Mouse (Mus musculus) stomach, postnatal 0 days (tissue): Measurements from ENCODE around the gene Mmp2. TPM values are rescaled to one million over a fixed set of nuclear protein-coding genes. Genes with fewer than 3 reads are reported as not detected.

ENCODE experiments used
- ATAC-seq: fragments of 200-750 bp; cut with Nextera tagmentation; 2 replicates; pipeline ENCODE4 v1.8.0; 2017; ENCODE audit not compliant: low FRiP score, low TSS enrichment
- DNase-seq: peaks from one replicate; pipeline ENCODE4 v3.0.0-alpha.2; 2016; ENCODE audit warnings: low spot score
- H3K27ac ChIP-seq: fragments of 300-500 bp; sonication (generic); replicated peaks from 2 replicates; pipeline ENCODE4 v1.5.1; 2014; ENCODE audit warnings: mild to moderate bottlenecking, control low read depth
- H3K27me3 ChIP-seq: fragments of 300-500 bp; sonication (generic); 2 replicates; pipeline ENCODE4 v1.6.1; 2014; ENCODE audit warnings: low read length; ENCODE audit not compliant: control insufficient read depth, insufficient read depth
- H3K36me3 ChIP-seq: fragments of 300-500 bp; sonication (generic); 2 replicates; pipeline ENCODE4 v1.6.1; 2014; ENCODE audit warnings: low read length, mixed read lengths; ENCODE audit not compliant: control insufficient read depth, insufficient read depth
- H3K4me1 ChIP-seq: fragments of 300-500 bp; sonication (generic); replicated peaks from 2 replicates; pipeline ENCODE4 v1.6.1; 2014; ENCODE audit warnings: antibody characterized with exemption; ENCODE audit not compliant: control insufficient read depth, insufficient read depth
- H3K4me2 ChIP-seq: fragments of 300-500 bp; sonication (generic); replicated peaks from 2 replicates; pipeline ENCODE4 v1.6.1; 2014; ENCODE audit warnings: low read depth, mild to moderate bottlenecking, control low read depth, moderate library complexity
- H3K4me3 ChIP-seq: fragments of 300-500 bp; sonication (generic); 2 replicates; pipeline ENCODE4 v1.5.1; 2014; ENCODE audit warnings: low read depth, low read length, control low read depth
- H3K9ac ChIP-seq: fragments of 300-500 bp; sonication (generic); 2 replicates; pipeline ENCODE4 v1.6.1; 2014; ENCODE audit warnings: mild to moderate bottlenecking, low read length, control low read depth, mixed read lengths
- H3K9me3 ChIP-seq: fragments of 300-500 bp; sonication (generic); 2 replicates; pipeline ENCODE4 v1.6.1; 2016; ENCODE audit warnings: low read length; ENCODE audit not compliant: control insufficient read depth
- CTCF ChIP-seq: IDR thresholded peaks from 2 replicates; pipeline ENCODE4 v1.5.1; 2016; ENCODE audit warnings: antibody characterized with exemption, low read depth, mild to moderate bottlenecking, moderate library complexity
- EP300 ChIP-seq: optimal IDR thresholded peaks from 2 replicates; pipeline ENCODE3; 2016; ENCODE audit warnings: antibody characterized with exemption
- WGBS: fragments of 180-500 bp; shearing (Covaris S2); extraction: QIAGEN DNeasy Blood & Tissue Kit; methylation state at CpG from one replicate; pipeline ENCODE4 v1.1.7; 2014; 5-methylcytosine and 5-hydroxymethylcytosine counted together
- polyA plus RNA-seq: library from polyadenylated mRNA; unstranded; fragments of >200 nt; fragmentation: Nextera tagmentation; extraction: Ambion mirVana; gene quantifications from 2 replicates; pipeline ENCODE4 v1.2.1, GENCODE M21; 2015

The Mmp2 gene
- polyA plus RNA-seq, 1 experiment from 2014 or later: 80.4 TPM

DNA sequence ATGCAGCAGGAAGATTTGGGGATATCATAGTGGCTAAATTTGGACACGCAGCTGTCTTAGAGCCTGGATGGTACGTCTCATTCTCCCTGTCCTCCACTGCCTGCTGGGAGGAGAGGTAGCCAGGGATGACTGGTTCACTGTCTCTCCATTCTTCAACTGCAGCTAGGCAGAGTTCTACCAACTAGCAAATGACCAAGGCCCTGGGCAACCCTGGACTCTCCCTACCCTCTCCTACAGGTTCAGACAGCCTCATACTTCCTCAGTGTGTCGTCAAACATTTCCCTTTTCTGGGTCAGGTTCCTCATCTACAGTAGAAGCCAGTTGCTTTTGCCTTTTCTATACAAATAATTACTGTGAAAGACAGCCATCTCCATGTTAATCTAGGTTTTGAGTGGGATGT, 27.6 kb downstream of the Mmp2 start:
- whole genome bisulfite sequencing: 69% methylated on average over 3 of the region's 3 CpGs
- peaks cover 2% of the 10 kb centered on the region for H3K4me1 ChIP-seq
- H3K9me3 ChIP-seq: no peaks in the 10 kb centered on the region
- H3K4me2 ChIP-seq: peak overlapping the region; percentile 92
- H3K9ac ChIP-seq: no peak overlapping the region
- no peak for ATAC-seq
- no peak overlapping the region for H3K27ac ChIP-seq
- H3K27me3 ChIP-seq: no peaks in the 10 kb centered on the region
- TF ChIP-seq CTCF (no peak), EP300 (no peak)
- peak overlapping the region; percentile 65; the same call in 1 of the 2 replicates for H3K4me3 ChIP-seq
- no peak for DNase-seq
- no peaks in the 10 kb centered on the region for H3K36me3 ChIP-seq

DNA sequence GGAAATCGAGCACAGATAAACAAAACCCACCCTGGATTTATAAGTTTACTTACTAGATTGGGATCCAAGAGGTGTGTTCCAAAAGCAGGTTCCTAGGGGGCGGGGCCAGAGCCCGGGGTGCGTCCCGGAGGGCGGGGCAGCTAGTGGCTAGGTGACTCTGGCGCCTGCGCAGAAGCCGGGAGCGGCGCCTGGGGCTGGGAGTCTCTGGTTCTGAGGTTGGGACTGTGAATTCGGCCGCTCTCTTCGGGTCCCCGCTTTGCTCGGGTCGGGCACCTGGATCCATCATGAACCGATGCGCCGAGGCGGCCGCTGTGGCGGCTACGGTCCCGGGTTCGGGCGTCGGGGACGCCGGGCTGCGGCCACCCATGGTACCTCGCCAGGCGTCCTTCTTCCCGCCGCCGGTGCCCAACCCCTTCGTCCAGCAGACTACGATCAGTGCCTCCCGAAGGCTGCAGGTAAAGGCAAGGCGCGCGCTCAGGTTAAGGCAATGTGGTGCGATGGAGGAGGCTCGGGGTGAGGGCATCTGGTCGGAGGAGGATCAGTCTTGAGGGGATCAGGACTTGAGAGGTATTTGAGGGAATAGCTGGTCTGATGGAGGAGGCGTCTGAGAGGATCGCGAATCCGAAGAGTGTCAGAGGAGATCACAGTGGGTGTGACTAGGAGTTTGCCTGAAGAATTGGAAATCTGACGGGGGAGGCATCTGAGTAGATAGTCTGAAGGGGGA, 28.2 kb downstream of the Mmp2 start, which contains the start of gene Lpcat2:
TSS of gene Lpcat2 (plus strand) at position 169 of the 724 bp plus-strand sequence.
- Histone ChIP-seq H3K4me3 (peak within 1 kb of the TSS; percentile 65), H3K36me3 (no peaks in the 10 kb centered on the region), H3K4me2 (peak within 1 kb of the TSS; percentile 92), H3K9me3 (no peaks in the 10 kb centered on the region), H3K27ac (peak within 1 kb of the TSS; percentile 56; the same call in 1 of the 2 replicates), H3K9ac (peak within 1 kb of the TSS; percentile 72), H3K27me3 (no peaks in the 10 kb centered on the region), H3K4me1 (peaks cover 2% of the 10 kb centered on the region; the same call in 1 of the 2 replicates)
- 1% methylated on average over 49 of the region's 50 CpGs for WGBS
- DNase-seq (peak; percentile 94), ATAC-seq (peak; percentile 88)
- no peak for TF ChIP-seq EP300
- no peak for TF ChIP-seq CTCF

DNA sequence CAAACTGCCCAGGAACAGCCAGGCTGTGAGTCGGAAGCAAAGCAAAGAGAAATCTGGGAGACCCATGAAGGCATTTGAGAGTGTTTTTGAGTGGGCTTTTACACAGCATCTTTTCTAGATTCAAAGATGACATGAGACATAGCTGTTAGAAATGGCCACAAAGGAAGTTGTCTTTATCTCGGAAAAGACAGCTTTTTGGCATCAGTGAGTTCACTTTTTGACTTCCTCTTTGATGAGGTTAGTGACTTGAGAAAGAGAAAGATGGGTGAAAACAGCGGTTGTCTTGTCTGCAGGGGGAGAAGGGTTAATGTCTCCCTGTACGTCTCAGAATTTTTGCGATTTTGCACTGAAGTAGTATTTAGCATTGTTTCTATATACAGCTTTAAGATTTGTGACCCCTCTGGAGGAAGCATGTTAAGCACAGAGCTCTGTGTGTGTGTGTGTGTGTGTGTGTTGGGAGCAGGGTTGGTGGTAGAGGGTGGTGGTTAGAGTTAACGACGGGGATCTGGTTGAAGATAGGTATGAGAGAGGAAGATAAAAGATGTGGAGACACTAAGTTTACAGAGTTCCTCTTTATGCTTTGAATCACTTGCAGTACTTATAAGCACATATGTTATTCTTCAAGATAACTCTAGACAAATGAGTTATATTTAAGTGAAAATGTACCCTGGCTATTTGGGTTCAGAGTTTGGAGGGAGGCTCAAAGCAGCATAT, 29.3 kb downstream of the Mmp2 start:
- TF ChIP-seq CTCF (no peak), EP300 (no peak)
- H3K9me3 ChIP-seq: no peaks in the 10 kb centered on the region
- no peaks in the 10 kb centered on the region for H3K36me3 ChIP-seq
- DNase-seq (no peak), ATAC-seq (no peak)
- H3K4me1 ChIP-seq: peaks cover 2% of the 10 kb centered on the region; the same call in 1 of the 2 replicates
- H3K27ac ChIP-seq: no peak overlapping the region
- peak overlapping the region; percentile 92 for H3K4me2 ChIP-seq
- H3K4me3 ChIP-seq: no peak overlapping the region
- H3K9ac ChIP-seq: no peak overlapping the region
- H3K27me3 ChIP-seq: no peaks in the 10 kb centered on the region
- 84% methylated on average over 7 of the region's 7 CpGs for WGBS

DNA sequence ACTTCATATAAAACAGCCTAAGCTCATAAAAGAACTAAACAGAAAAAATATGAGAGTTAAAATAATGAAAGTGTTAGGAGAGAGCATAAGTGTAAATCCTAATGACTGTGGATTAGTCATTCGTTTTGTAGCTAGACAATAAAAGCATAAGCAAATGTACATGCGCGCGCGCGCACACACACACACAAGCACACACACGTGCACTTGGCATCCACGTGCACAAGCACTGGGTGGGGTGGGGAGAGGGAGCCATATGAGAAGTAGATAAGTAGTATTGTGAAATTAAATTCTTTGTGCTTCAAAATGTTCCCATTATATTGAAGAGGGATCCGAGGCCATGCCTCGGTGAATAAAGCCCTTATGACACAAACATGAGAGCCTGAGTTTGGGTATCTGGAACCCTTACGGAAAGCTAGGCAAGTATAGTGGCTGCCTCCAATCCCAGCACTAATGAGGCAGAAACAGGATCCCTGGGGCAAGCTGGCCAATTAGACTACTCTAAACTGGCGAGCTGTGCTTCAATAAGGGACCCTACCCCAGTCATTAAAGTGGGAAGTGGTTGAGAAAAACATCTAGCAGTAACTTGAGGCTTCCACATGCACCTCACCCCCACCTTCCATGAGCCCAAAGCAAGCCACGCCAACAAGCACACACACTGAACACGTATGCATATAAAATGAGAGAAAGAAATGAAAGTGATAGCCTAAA, 31.5 kb downstream of the Mmp2 start:
- H3K4me3 ChIP-seq: no peak overlapping the region
- peaks cover 2% of the 10 kb centered on the region; the same call in 1 of the 2 replicates for H3K4me1 ChIP-seq
- TF ChIP-seq EP300 (no peak), CTCF (no peak)
- H3K4me2 ChIP-seq: no peak overlapping the region
- no peak overlapping the region for H3K9ac ChIP-seq
- WGBS: 82% methylated on average over 14 of the region's 14 CpGs
- no peak overlapping the region for H3K27ac ChIP-seq
- H3K9me3 ChIP-seq: no peaks in the 10 kb centered on the region
- H3K27me3 ChIP-seq: no peaks in the 10 kb centered on the region
- H3K36me3 ChIP-seq: no peaks in the 10 kb centered on the region
- no peak for ATAC-seq
- DNase-seq: no peak

DNA sequence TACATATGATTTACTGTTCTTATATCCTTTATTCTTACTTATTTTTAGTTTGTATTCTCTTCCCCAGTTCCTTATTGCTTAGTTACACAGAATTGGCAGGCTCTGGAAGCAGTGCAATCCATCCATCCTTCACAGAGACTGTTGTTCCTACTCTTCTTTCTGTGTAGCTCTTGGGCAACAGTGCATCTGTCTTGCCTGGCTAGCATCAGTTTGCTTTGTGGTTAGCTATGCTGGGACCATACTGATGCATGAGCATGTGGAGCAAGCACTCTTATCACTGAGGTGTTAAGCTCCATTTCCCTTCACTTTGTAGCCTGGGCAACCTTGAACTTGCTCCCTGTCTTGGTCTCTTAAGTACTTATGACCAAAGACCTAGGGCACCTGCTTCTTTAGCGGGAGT, 34.9 kb downstream of the Mmp2 start:
- DNase-seq: no peak
- 97% methylated on average over 1 of the region's 1 CpGs for WGBS

More for the DNA sequence above, 34.9 kb downstream of the Mmp2 start:
- no peak for TF ChIP-seq EP300
- TF ChIP-seq CTCF: no peak
- no peak overlapping the region for H3K9ac ChIP-seq
- H3K4me3 ChIP-seq: no peak overlapping the region
- H3K27ac ChIP-seq: no peak overlapping the region
- H3K4me1 ChIP-seq: no peaks in the 10 kb centered on the region
- H3K36me3 ChIP-seq: no peaks in the 10 kb centered on the region
- no peaks in the 10 kb centered on the region for H3K9me3 ChIP-seq
- H3K27me3 ChIP-seq: no peaks in the 10 kb centered on the region
- no peak for ATAC-seq
- no peak overlapping the region for H3K4me2 ChIP-seq
